Mouse (Mus musculus): Measurements from ENCODE around the gene Bptf.
"Not testable (repeated sequence)": the region's sequence is repeated elsewhere in the genome, so short reads cannot be mapped to it uniquely, and the experiment has no call there.

Gene Bptf

GRCm38 (mm10) chr11:107017339-107017886 lies 114.5 kb downstream of the Bptf start:
- no peak for DNase-seq (ENCODE audit: low read depth, low spot score)

- DNase-seq (ENCODE audit: low read depth, low spot score): peak; percentile 93
Measured at GRCm38 (mm10) chr11:107016893-107017292, 115.0 kb downstream of the Bptf start.

- DNase-seq (ENCODE audit: low read depth, low spot score): not testable (repeated sequence)
Measured at GRCm38 (mm10) chr11:107015535-107016187, 116.3 kb downstream of the Bptf start.

GRCm38 (mm10) chr11:107014597-107015309 lies 117.2 kb downstream of the Bptf start:
- peak; percentile 41 for DNase-seq (ENCODE audit: low read depth, low spot score)

- DNase-seq (ENCODE audit: low read depth, low spot score): no peak
Measured at GRCm38 (mm10) chr11:107014020-107014585, 117.8 kb downstream of the Bptf start.

- DNase-seq (ENCODE audit: low read depth, low spot score): peak; percentile 97
Measured at GRCm38 (mm10) chr11:107012324-107013017, 119.5 kb downstream of the Bptf start.

GRCm38 (mm10) chr11:107011669-107012323 lies 120.1 kb downstream of the Bptf start:
- peak; percentile 39 for DNase-seq (ENCODE audit: low read depth, low spot score)

- no peak for DNase-seq (ENCODE audit: low read depth, low spot score)
Measured at GRCm38 (mm10) chr11:107011171-107011570, 120.8 kb downstream of the Bptf start.

GRCm38 (mm10) chr11:107010447-107010846 lies 121.5 kb downstream of the Bptf start:
- peak; percentile 33 for DNase-seq (ENCODE audit: low read depth, low spot score)

- peak; percentile 94 for DNase-seq (ENCODE audit: low read depth, low spot score)
Measured at GRCm38 (mm10) chr11:107005538-107005937, 126.4 kb downstream of the Bptf start.

GRCm38 (mm10) chr11:107001760-107002675 lies 129.9 kb downstream of the Bptf start:
- peak; percentile 53 for DNase-seq (ENCODE audit: low read depth, low spot score)

GRCm38 (mm10) chr11:106999949-107000513 lies 131.9 kb downstream of the Bptf start:
- DNase-seq (ENCODE audit: low read depth, low spot score): no peak

- DNase-seq (ENCODE audit: low read depth, low spot score): peak; percentile 96
Measured at GRCm38 (mm10) chr11:106999151-106999948, 132.6 kb downstream of the Bptf start, which contains the start of gene Kpna2. Kpna2 (minus strand) TSS chr11:106999541.

- DNase-seq (ENCODE audit: low read depth, low spot score): peak; percentile 61
Measured at GRCm38 (mm10) chr11:106998651-106999150, 133.2 kb downstream of the Bptf start.

GRCm38 (mm10) chr11:106997976-106998375 lies 134.0 kb downstream of the Bptf start:
- DNase-seq (ENCODE audit: low read depth, low spot score): no peak

- DNase-seq (ENCODE audit: low read depth, low spot score): not testable (repeated sequence)
Measured at GRCm38 (mm10) chr11:106996492-106996891, 135.4 kb downstream of the Bptf start.

GRCm38 (mm10) chr11:106994246-106995085 lies 137.5 kb downstream of the Bptf start:
- DNase-seq (ENCODE audit: low read depth, low spot score): no peak

- no peak for DNase-seq (ENCODE audit: low read depth, low spot score)
Measured at GRCm38 (mm10) chr11:106987384-106987783, 144.5 kb downstream of the Bptf start.

Data from 3T3-L1 (cell line).